Mouse (Mus musculus): ENCODE data around the gene Med18. TPM values are rescaled to one million over a fixed set of nuclear protein-coding genes. Genes with fewer than 3 reads are reported as not detected.
"Not testable (repeated sequence)": the region's sequence is repeated elsewhere in the genome, so short reads cannot be mapped to it uniquely, and the experiment has no call there.

Gene Med18
- polyA plus RNA-seq, 1 experiment from 2014 or later, result 24.8 TPM

GRCm38 (mm10) chr4:132484820-132485219 is 21.1 kb upstream of the Med18 start:
- H3K36me3 ChIP-seq (ENCODE audit: control insufficient read depth, insufficient read depth, low read length), result no peaks in the 10 kb centered on the region
- peaks cover 8% of the 10 kb centered on the region; the same call in 1 of the 2 replicates for H3K4me1 ChIP-seq (replicated peaks; ENCODE audit: control insufficient read depth, insufficient read depth, low read length)
- no peak for ATAC-seq (ENCODE audit: low read depth)
- no peak overlapping the region for H3K4me2 ChIP-seq (ENCODE audit: low read depth, low read length)
- H3K27me3 ChIP-seq (ENCODE audit: control insufficient read depth, insufficient read depth, low read depth, low read length), result no peaks in the 10 kb centered on the region
- no peak overlapping the region for H3K9ac ChIP-seq (ENCODE audit: low read length)
- H3K9me3 ChIP-seq (ENCODE audit: control insufficient read depth, low read length), result no peaks in the 10 kb centered on the region
- WGBS, result 44% methylated on average over 5 of the region's 5 CpGs
- no peak overlapping the region for H3K27ac ChIP-seq (ENCODE audit: low read length)
- H3K4me3 ChIP-seq (ENCODE audit: low read length), result no peak overlapping the region

GRCm38 (mm10) chr4:132484231-132484630 is 20.5 kb upstream of the Med18 start:
- Histone ChIP-seq H3K4me2 (ENCODE audit: low read depth, low read length) (no peak overlapping the region), H3K27me3 (ENCODE audit: control insufficient read depth, insufficient read depth, low read depth, low read length) (no peaks in the 10 kb centered on the region), H3K36me3 (ENCODE audit: control insufficient read depth, insufficient read depth, low read length) (no peaks in the 10 kb centered on the region), H3K9me3 (ENCODE audit: control insufficient read depth, low read length) (no peaks in the 10 kb centered on the region), H3K4me1 (replicated peaks; ENCODE audit: control insufficient read depth, insufficient read depth, low read length) (peaks cover 6% of the 10 kb centered on the region; the same call in 1 of the 2 replicates), H3K9ac (ENCODE audit: low read length) (no peak overlapping the region), H3K27ac (ENCODE audit: low read length) (no peak overlapping the region), H3K4me3 (ENCODE audit: low read length) (no peak overlapping the region)
- no peak for ATAC-seq (ENCODE audit: low read depth)
- WGBS, result 68% methylated on average over 4 of the region's 4 CpGs

- Histone ChIP-seq H3K27ac (ENCODE audit: low read length) (no peak overlapping the region), H3K4me2 (ENCODE audit: low read depth, low read length) (no peak overlapping the region), H3K9ac (ENCODE audit: low read length) (no peak overlapping the region), H3K27me3 (ENCODE audit: control insufficient read depth, insufficient read depth, low read depth, low read length) (no peaks in the 10 kb centered on the region), H3K4me3 (ENCODE audit: low read length) (no peak overlapping the region), H3K4me1 (replicated peaks; ENCODE audit: control insufficient read depth, insufficient read depth, low read length) (no peaks in the 10 kb centered on the region), H3K36me3 (ENCODE audit: control insufficient read depth, insufficient read depth, low read length) (no peaks in the 10 kb centered on the region), H3K9me3 (ENCODE audit: control insufficient read depth, low read length) (no peaks in the 10 kb centered on the region)
- ATAC-seq (ENCODE audit: low read depth), result no peak
- WGBS, result 61% methylated on average over 13 of the region's 13 CpGs
Measured at GRCm38 (mm10) chr4:132482956-132483608, 19.4 kb upstream of the Med18 start.

DNA sequence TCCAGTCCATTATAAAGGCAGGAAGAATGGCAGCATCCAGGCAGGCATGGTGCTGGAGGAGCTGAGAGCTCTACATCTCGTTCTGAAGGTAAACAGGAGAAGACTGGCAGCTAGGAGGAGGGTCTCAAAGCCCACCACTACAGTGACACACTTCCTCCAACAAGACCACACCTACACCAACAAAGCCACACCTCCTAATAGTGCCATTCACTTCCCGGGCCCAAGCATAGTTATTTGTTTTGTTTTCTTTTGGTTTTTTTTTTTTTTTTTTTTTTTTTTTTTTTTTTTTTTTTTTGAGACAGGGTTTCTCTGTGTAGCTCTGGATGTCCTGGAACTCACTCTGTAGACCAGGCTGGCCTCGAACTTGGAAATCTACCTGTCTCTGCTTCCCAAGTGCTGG is 18.4 kb upstream of the Med18 start:
- H3K4me2 ChIP-seq (ENCODE audit: low read depth, low read length), result not testable (repeated sequence)
- 47% methylated on average over 3 of the region's 3 CpGs for WGBS

DNA sequence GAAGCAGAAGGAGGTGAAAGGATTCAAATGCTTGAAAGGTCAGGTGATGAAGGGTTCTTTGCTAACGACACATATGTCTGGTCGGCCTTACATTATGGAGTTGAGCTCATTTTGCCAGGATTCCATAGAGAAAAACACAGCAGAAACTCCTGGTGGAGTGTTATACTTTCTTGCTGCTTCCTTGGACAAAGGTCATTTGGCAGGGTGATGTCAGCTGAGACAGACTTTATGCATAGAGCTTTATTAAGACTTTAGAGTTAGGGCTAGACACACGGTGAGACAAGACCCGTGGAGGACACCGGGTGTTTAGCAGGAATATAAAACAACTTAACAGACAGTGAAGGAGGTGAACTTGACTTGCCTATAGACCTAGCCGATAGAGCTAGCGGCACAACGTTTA is 14.1 kb upstream of the Med18 start:
- WGBS, result 89% methylated on average over 8 of the region's 8 CpGs
- no peak for ATAC-seq (ENCODE audit: low read depth)
- no peaks in the 10 kb centered on the region for H3K36me3 ChIP-seq (ENCODE audit: control insufficient read depth, insufficient read depth, low read length)
- H3K27me3 ChIP-seq (ENCODE audit: control insufficient read depth, insufficient read depth, low read depth, low read length), result no peaks in the 10 kb centered on the region
- H3K9me3 ChIP-seq (ENCODE audit: control insufficient read depth, low read length), result no peaks in the 10 kb centered on the region
- no peak overlapping the region for H3K4me3 ChIP-seq (ENCODE audit: low read length)
- H3K9ac ChIP-seq (ENCODE audit: low read length), result no peak overlapping the region
- no peaks in the 10 kb centered on the region for H3K4me1 ChIP-seq (replicated peaks; ENCODE audit: control insufficient read depth, insufficient read depth, low read length)
- H3K27ac ChIP-seq (ENCODE audit: low read length), result no peak overlapping the region
- no peak overlapping the region for H3K4me2 ChIP-seq (ENCODE audit: low read depth, low read length)

More for the DNA sequence above, 18.4 kb upstream of the Med18 start:
- not testable (repeated sequence) for H3K27me3 ChIP-seq (ENCODE audit: control insufficient read depth, insufficient read depth, low read depth, low read length); H3K9me3 ChIP-seq (ENCODE audit: control insufficient read depth, low read length); H3K4me3 ChIP-seq (ENCODE audit: low read length); H3K4me1 ChIP-seq (replicated peaks; ENCODE audit: control insufficient read depth, insufficient read depth, low read length); H3K9ac ChIP-seq (ENCODE audit: low read length); ATAC-seq (ENCODE audit: low read depth); H3K27ac ChIP-seq (ENCODE audit: low read length); H3K36me3 ChIP-seq (ENCODE audit: control insufficient read depth, insufficient read depth, low read length)

DNA sequence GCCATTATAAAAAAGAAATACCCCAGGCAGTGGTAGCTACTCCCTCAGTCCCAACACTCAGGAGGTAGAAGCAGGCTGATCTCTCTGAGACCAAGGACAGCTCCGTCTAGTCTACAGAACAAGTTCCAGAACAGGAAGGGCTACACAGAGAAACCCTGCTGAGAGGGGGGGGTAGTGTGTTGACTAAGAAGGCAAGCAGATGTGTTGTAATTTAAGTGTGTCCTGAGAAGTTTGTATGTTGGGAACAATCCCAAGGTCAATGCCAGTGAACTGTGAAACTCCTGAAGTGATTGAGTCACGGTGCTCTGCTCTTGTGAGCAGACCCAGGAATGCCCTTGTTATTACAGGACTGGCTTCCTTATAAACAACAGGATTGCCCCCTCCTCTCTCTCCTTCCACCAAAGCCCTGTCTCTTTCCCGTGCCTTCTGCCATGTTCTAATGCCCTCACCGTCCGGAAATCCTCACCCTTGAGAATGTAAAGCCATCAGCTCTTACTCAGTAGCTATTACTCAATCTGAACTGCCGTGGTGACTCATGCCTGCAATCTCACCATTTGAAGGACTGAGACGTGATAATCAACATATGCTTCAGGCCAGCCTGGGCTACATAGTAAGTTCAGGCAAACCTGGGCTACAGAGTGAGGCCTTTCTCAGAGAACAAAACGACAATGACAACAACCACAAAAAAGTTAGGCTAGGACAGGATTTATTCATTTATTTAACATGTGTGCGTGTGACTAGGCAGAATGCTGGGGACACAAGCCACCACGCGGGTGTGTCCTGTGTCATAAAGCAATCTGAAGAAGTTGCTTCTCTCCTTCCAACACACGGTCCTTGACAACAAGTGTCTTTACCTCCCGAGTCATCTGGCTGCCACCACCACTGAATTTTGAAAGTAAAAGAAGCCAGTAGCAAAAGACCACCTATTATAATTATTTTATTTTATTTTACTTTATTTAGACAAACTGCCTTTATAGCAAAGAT is 12.5 kb upstream of the Med18 start:
- H3K27ac ChIP-seq (ENCODE audit: low read length), result no peak overlapping the region
- H3K36me3 ChIP-seq (ENCODE audit: control insufficient read depth, insufficient read depth, low read length), result no peaks in the 10 kb centered on the region
- 67% methylated on average over 13 of the region's 13 CpGs for WGBS
- no peak overlapping the region for H3K9ac ChIP-seq (ENCODE audit: low read length)
- H3K27me3 ChIP-seq (ENCODE audit: control insufficient read depth, insufficient read depth, low read depth, low read length), result no peaks in the 10 kb centered on the region
- no peaks in the 10 kb centered on the region for H3K4me1 ChIP-seq (replicated peaks; ENCODE audit: control insufficient read depth, insufficient read depth, low read length)
- no peaks in the 10 kb centered on the region for H3K9me3 ChIP-seq (ENCODE audit: control insufficient read depth, low read length)
- no peak overlapping the region for H3K4me2 ChIP-seq (ENCODE audit: low read depth, low read length)
- ATAC-seq (ENCODE audit: low read depth), result no peak
- H3K4me3 ChIP-seq (ENCODE audit: low read length), result no peak overlapping the region

- H3K4me3 ChIP-seq (ENCODE audit: low read length), result no peak overlapping the region
- no peak overlapping the region for H3K9ac ChIP-seq (ENCODE audit: low read length)
- H3K4me1 ChIP-seq (replicated peaks; ENCODE audit: control insufficient read depth, insufficient read depth, low read length), result no peaks in the 10 kb centered on the region
- no peak overlapping the region for H3K4me2 ChIP-seq (ENCODE audit: low read depth, low read length)
- ATAC-seq (ENCODE audit: low read depth), result no peak
- H3K27me3 ChIP-seq (ENCODE audit: control insufficient read depth, insufficient read depth, low read depth, low read length), result no peaks in the 10 kb centered on the region
- H3K27ac ChIP-seq (ENCODE audit: low read length), result no peak overlapping the region
- H3K36me3 ChIP-seq (ENCODE audit: control insufficient read depth, insufficient read depth, low read length), result no peaks in the 10 kb centered on the region
- H3K9me3 ChIP-seq (ENCODE audit: control insufficient read depth, low read length), result no peaks in the 10 kb centered on the region
- 64% methylated on average over 4 of the region's 4 CpGs for whole genome bisulfite sequencing
Measured at GRCm38 (mm10) chr4:132474631-132475030, 10.9 kb upstream of the Med18 start.

- Histone ChIP-seq H3K9ac (ENCODE audit: low read length) (no peak overlapping the region), H3K4me3 (ENCODE audit: low read length) (no peak overlapping the region), H3K36me3 (ENCODE audit: control insufficient read depth, insufficient read depth, low read length) (no peaks in the 10 kb centered on the region), H3K4me2 (ENCODE audit: low read depth, low read length) (no peak overlapping the region), H3K27me3 (ENCODE audit: control insufficient read depth, insufficient read depth, low read depth, low read length) (no peaks in the 10 kb centered on the region), H3K27ac (ENCODE audit: low read length) (no peak overlapping the region), H3K9me3 (ENCODE audit: control insufficient read depth, low read length) (no peaks in the 10 kb centered on the region), H3K4me1 (replicated peaks; ENCODE audit: control insufficient read depth, insufficient read depth, low read length) (no peaks in the 10 kb centered on the region)
- no peak for ATAC-seq (ENCODE audit: low read depth)
- 82% methylated on average over 9 of the region's 9 CpGs for WGBS
Measured at GRCm38 (mm10) chr4:132473411-132473810, 9.7 kb upstream of the Med18 start.

DNA sequence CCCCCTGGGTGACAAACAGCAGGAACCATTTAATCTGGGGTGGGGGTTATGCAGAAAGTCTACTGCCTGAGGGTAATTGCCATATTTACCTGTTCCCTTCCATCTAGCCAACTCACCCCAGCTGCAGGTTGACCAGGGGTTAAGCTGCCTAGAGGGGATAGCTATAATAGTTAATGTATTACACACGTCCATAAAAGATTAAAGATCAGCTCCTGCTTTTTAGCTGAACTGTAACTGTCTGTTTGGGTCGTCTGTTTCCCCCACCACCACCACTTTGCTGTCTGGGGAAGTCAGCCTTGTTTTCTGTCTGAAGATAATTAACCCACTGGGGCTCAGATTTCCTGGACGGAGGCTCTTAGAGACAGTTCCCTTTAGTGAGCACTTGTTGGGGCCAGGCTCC is 6.2 kb upstream of the Med18 start:
- ATAC-seq (ENCODE audit: low read depth), result no peak
- H3K4me2 ChIP-seq (ENCODE audit: low read depth, low read length), result no peak overlapping the region
- no peaks in the 10 kb centered on the region for H3K36me3 ChIP-seq (ENCODE audit: control insufficient read depth, insufficient read depth, low read length)
- H3K4me3 ChIP-seq (ENCODE audit: low read length), result no peak overlapping the region
- no peaks in the 10 kb centered on the region for H3K27me3 ChIP-seq (ENCODE audit: control insufficient read depth, insufficient read depth, low read depth, low read length)
- H3K9ac ChIP-seq (ENCODE audit: low read length), result no peak overlapping the region
- WGBS, result 10% methylated on average over 3 of the region's 3 CpGs
- H3K9me3 ChIP-seq (ENCODE audit: control insufficient read depth, low read length), result no peaks in the 10 kb centered on the region
- no peaks in the 10 kb centered on the region for H3K4me1 ChIP-seq (replicated peaks; ENCODE audit: control insufficient read depth, insufficient read depth, low read length)
- no peak overlapping the region for H3K27ac ChIP-seq (ENCODE audit: low read length)

All from lung, embryonic 16.5 days (tissue).